Mouse (Mus musculus) liver, postnatal 0 days (tissue): ENCODE results near the gene Camkv.

Source experiments
- CTCF ChIP-seq: sonication (generic); IDR thresholded peaks from 2 replicates; pipeline ENCODE4 v1.5.1; 2016; ENCODE audit warnings: antibody characterized with exemption, low read depth
- EP300 ChIP-seq: IDR thresholded peaks from 2 replicates; pipeline ENCODE4 v1.6.1; 2016; ENCODE audit warnings: antibody characterized with exemption, low read depth, mild to moderate bottlenecking

- TF ChIP-seq CTCF, result no peak
- peak; percentile 94 for TF ChIP-seq EP300
Observed at GRCm38 (mm10) chr9:107982681-107983346, 47.3 kb downstream of the Camkv start, which contains the start of gene Gm20661.
